Mouse (Mus musculus): ENCODE measurements around the gene Olfr767. TPM values are rescaled to one million over a fixed set of nuclear protein-coding genes. Genes with fewer than 3 reads are reported as not detected.
"Not testable (repeated sequence)": the region's sequence is repeated elsewhere in the genome, so short reads cannot be mapped to it uniquely, and the experiment has no call there.

Gene Olfr767
- not detected in 2 replicates for polyA plus RNA-seq (2016; fragmentation: Nextera tagmentation; extraction: Ambion mirVana)

GRCm38 (mm10) chr10:129082810-129083209 lies at the start of gene Olfr767:
Gene Olfr767, minus strand, starts transcription at chr10:129082910.
- not testable (repeated sequence) for H3K4me3 ChIP-seq; H3K9me3 ChIP-seq (replicated peaks); H3K36me3 ChIP-seq; H3K27ac ChIP-seq (replicated peaks); DNase-seq (ENCODE audit: low spot score); H3K4me1 ChIP-seq; H3K27me3 ChIP-seq (ENCODE audit: low read depth, poor library complexity, severe bottlenecking)

- H3K4me3 ChIP-seq, result no peak within 1 kb of the TSS
- DNase-seq (ENCODE audit: low spot score), result no peak
- no peaks in the 10 kb centered on the region for H3K4me1 ChIP-seq
- H3K27ac ChIP-seq (replicated peaks), result no peak within 1 kb of the TSS
- no peaks in the 10 kb centered on the region for H3K27me3 ChIP-seq (ENCODE audit: low read depth, poor library complexity, severe bottlenecking)
- H3K9me3 ChIP-seq (replicated peaks), result no peaks in the 10 kb centered on the region
- 90% methylated on average over 2 of the region's 2 CpGs for WGBS
- H3K36me3 ChIP-seq, result no peaks in the 10 kb centered on the region
These were observed 35.1 kb upstream of the Olfr767 start, which contains the start of gene Olfr769 for GRCm38 (mm10) chr10:129117761-129118160. Gene Olfr769, minus strand, starts transcription at chr10:129117861.

- 93% methylated on average over 3 of the region's 3 CpGs for WGBS
- Histone ChIP-seq H3K4me1 (no peaks in the 10 kb centered on the region), H3K27me3 (ENCODE audit: low read depth, poor library complexity, severe bottlenecking) (no peaks in the 10 kb centered on the region), H3K4me3 (no peak overlapping the region), H3K9me3 (replicated peaks) (no peaks in the 10 kb centered on the region), H3K27ac (replicated peaks) (no peak overlapping the region), H3K36me3 (no peaks in the 10 kb centered on the region)
- no peak for DNase-seq (ENCODE audit: low spot score)
These were observed 32.4 kb upstream of the Olfr767 start for GRCm38 (mm10) chr10:129115146-129115545.

- Histone ChIP-seq H3K36me3 (no peaks in the 10 kb centered on the region), H3K27me3 (ENCODE audit: low read depth, poor library complexity, severe bottlenecking) (no peaks in the 10 kb centered on the region), H3K9me3 (replicated peaks) (no peaks in the 10 kb centered on the region), H3K4me1 (no peaks in the 10 kb centered on the region), H3K4me3 (no peak overlapping the region), H3K27ac (replicated peaks) (no peak overlapping the region)
- 44% methylated on average over 3 of the region's 3 CpGs for WGBS
- DNase-seq (ENCODE audit: low spot score), result no peak
These were observed 18.5 kb upstream of the Olfr767 start for GRCm38 (mm10) chr10:129101231-129101630.

- no peak within 1 kb of the TSS for H3K27ac ChIP-seq (replicated peaks)
- 91% methylated on average over 1 of the region's 1 CpGs for WGBS
- H3K4me1 ChIP-seq, result no peaks in the 10 kb centered on the region
- no peak for DNase-seq (ENCODE audit: low spot score)
- H3K27me3 ChIP-seq (ENCODE audit: low read depth, poor library complexity, severe bottlenecking), result no peaks in the 10 kb centered on the region
- no peaks in the 10 kb centered on the region for H3K36me3 ChIP-seq
- H3K4me3 ChIP-seq, result no peak within 1 kb of the TSS
- no peaks in the 10 kb centered on the region for H3K9me3 ChIP-seq (replicated peaks)
These were observed 16.6 kb upstream of the Olfr767 start, which contains the start of gene Olfr768 for GRCm38 (mm10) chr10:129099275-129099674. Gene Olfr768, minus strand, starts transcription at chr10:129099375.

GRCm38 (mm10) chr10:129068877-129069276 lies 13.8 kb downstream of the Olfr767 start, which contains the start of gene Olfr766-ps1:
Gene Olfr766-ps1, minus strand, starts transcription at chr10:129068977.
- H3K9me3 ChIP-seq (replicated peaks), result 0 out of 2 replicates have a peak, but pooled peaks cover 2% of the 10 kb centered on the region
- DNase-seq (ENCODE audit: low spot score), result no peak
- H3K4me1 ChIP-seq, result no peaks in the 10 kb centered on the region
- no peaks in the 10 kb centered on the region for H3K27me3 ChIP-seq (ENCODE audit: low read depth, poor library complexity, severe bottlenecking)
- H3K36me3 ChIP-seq, result no peaks in the 10 kb centered on the region
- no peak within 1 kb of the TSS for H3K4me3 ChIP-seq
- WGBS, result 88% methylated on average over 2 of the region's 2 CpGs
- no peak within 1 kb of the TSS for H3K27ac ChIP-seq (replicated peaks)

GRCm38 (mm10) chr10:129049898-129050297 lies 32.8 kb downstream of the Olfr767 start, which contains the start of gene Olfr765:
Gene Olfr765, minus strand, starts transcription at chr10:129049998.
- not testable (repeated sequence) for H3K4me1 ChIP-seq; H3K9me3 ChIP-seq (replicated peaks); DNase-seq (ENCODE audit: low spot score); H3K27ac ChIP-seq (replicated peaks); H3K27me3 ChIP-seq (ENCODE audit: low read depth, poor library complexity, severe bottlenecking); H3K4me3 ChIP-seq; H3K36me3 ChIP-seq

- no peak within 1 kb of the TSS for H3K4me3 ChIP-seq
- no peak for DNase-seq (ENCODE audit: low spot score)
- H3K36me3 ChIP-seq, result no peaks in the 10 kb centered on the region
- no peak within 1 kb of the TSS for H3K27ac ChIP-seq (replicated peaks)
- H3K4me1 ChIP-seq, result no peaks in the 10 kb centered on the region
- H3K27me3 ChIP-seq (ENCODE audit: low read depth, poor library complexity, severe bottlenecking), result no peaks in the 10 kb centered on the region
- WGBS, result 78% methylated on average over 3 of the region's 3 CpGs
- no peaks in the 10 kb centered on the region for H3K9me3 ChIP-seq (replicated peaks)
These were observed 42.9 kb downstream of the Olfr767 start, which contains the start of gene Olfr764-ps1 for GRCm38 (mm10) chr10:129039796-129040195. Gene Olfr764-ps1, minus strand, starts transcription at chr10:129039896.

GRCm38 (mm10) chr10:129028343-129028742 lies 54.4 kb downstream of the Olfr767 start:
- no peak overlapping the region for H3K27ac ChIP-seq (replicated peaks)
- H3K36me3 ChIP-seq, result no peaks in the 10 kb centered on the region
- H3K27me3 ChIP-seq (ENCODE audit: low read depth, poor library complexity, severe bottlenecking), result no peaks in the 10 kb centered on the region
- WGBS, result 77% methylated on average over 2 of the region's 2 CpGs
- H3K4me1 ChIP-seq, result no peaks in the 10 kb centered on the region
- DNase-seq (ENCODE audit: low spot score), result no peak
- no peaks in the 10 kb centered on the region for H3K9me3 ChIP-seq (replicated peaks)
- H3K4me3 ChIP-seq, result no peak overlapping the region

GRCm38 (mm10) chr10:129026018-129026662 lies 56.6 kb downstream of the Olfr767 start:
- WGBS, result 69% methylated on average over 3 of the region's 3 CpGs
- DNase-seq (ENCODE audit: low spot score), result peak; percentile 41
- Histone ChIP-seq H3K36me3 (no peaks in the 10 kb centered on the region), H3K27me3 (ENCODE audit: low read depth, poor library complexity, severe bottlenecking) (no peaks in the 10 kb centered on the region), H3K9me3 (replicated peaks) (no peaks in the 10 kb centered on the region), H3K4me3 (no peak overlapping the region), H3K4me1 (no peaks in the 10 kb centered on the region), H3K27ac (replicated peaks) (no peak overlapping the region)

Other genes with a start within 250 kb of the Olfr767 start
- gene Gdf11, start 191.2 kb downstream of the Olfr767 start, polyA plus RNA-seq (2016; fragmentation: Nextera tagmentation; extraction: Ambion mirVana), result 9.5 and 10.5 TPM in 2 replicates
- 195 and 196 TPM in 2 replicates for gene Cd63, start 181.9 kb downstream of the Olfr767 start, polyA plus RNA-seq (2016; fragmentation: Nextera tagmentation; extraction: Ambion mirVana)
- gene Rdh5, start 160.0 kb downstream of the Olfr767 start, polyA plus RNA-seq (2016; fragmentation: Nextera tagmentation; extraction: Ambion mirVana), result 13.3 and 14.9 TPM in 2 replicates
- 216 and 236 TPM in 2 replicates for gene Bloc1s1, start 158.9 kb downstream of the Olfr767 start, polyA plus RNA-seq (2016; fragmentation: Nextera tagmentation; extraction: Ambion mirVana)
- gene Itga7, start 149.1 kb downstream of the Olfr767 start, polyA plus RNA-seq (2016; fragmentation: Nextera tagmentation; extraction: Ambion mirVana), result 1.7 and 1.9 TPM in 2 replicates
- gene Mettl7b, start 121.9 kb downstream of the Olfr767 start, polyA plus RNA-seq (2016; fragmentation: Nextera tagmentation; extraction: Ambion mirVana), result not detected in 2 replicates
- gene Olfr9, start 93.5 kb downstream of the Olfr767 start, polyA plus RNA-seq (2016; fragmentation: Nextera tagmentation; extraction: Ambion mirVana), result not detected in 2 replicates
- not detected in 2 replicates for gene Olfr763, start 72.1 kb downstream of the Olfr767 start, polyA plus RNA-seq (2016; fragmentation: Nextera tagmentation; extraction: Ambion mirVana)
- gene Olfr764-ps1, start 43.0 kb downstream of the Olfr767 start, polyA plus RNA-seq (2016; fragmentation: Nextera tagmentation; extraction: Ambion mirVana), result not detected in 2 replicates
- not detected in 2 replicates for gene Olfr765, start 32.9 kb downstream of the Olfr767 start, polyA plus RNA-seq (2016; fragmentation: Nextera tagmentation; extraction: Ambion mirVana)
- not detected in 2 replicates for gene Olfr766-ps1, start 13.9 kb downstream of the Olfr767 start, polyA plus RNA-seq (2016; fragmentation: Nextera tagmentation; extraction: Ambion mirVana)
- gene Olfr768, start 16.5 kb upstream of the Olfr767 start, polyA plus RNA-seq (2016; fragmentation: Nextera tagmentation; extraction: Ambion mirVana), result not detected in 2 replicates
- gene Olfr769, start 35.0 kb upstream of the Olfr767 start, polyA plus RNA-seq (2016; fragmentation: Nextera tagmentation; extraction: Ambion mirVana), result not detected in 2 replicates
- gene Olfr770, start 56.1 kb upstream of the Olfr767 start, polyA plus RNA-seq (2016; fragmentation: Nextera tagmentation; extraction: Ambion mirVana), result not detected in 2 replicates
- not detected in 2 replicates for gene Olfr771, start 81.8 kb upstream of the Olfr767 start, polyA plus RNA-seq (2016; fragmentation: Nextera tagmentation; extraction: Ambion mirVana)
- gene Olfr772, start 95.0 kb upstream of the Olfr767 start, polyA plus RNA-seq (2016; fragmentation: Nextera tagmentation; extraction: Ambion mirVana), result not detected in 2 replicates
- gene Olfr773, start 104.5 kb upstream of the Olfr767 start, polyA plus RNA-seq (2016; fragmentation: Nextera tagmentation; extraction: Ambion mirVana), result not detected in 2 replicates
- gene Olfr774, start 153.3 kb upstream of the Olfr767 start, polyA plus RNA-seq (2016; fragmentation: Nextera tagmentation; extraction: Ambion mirVana), result not detected in 2 replicates
- not detected in 2 replicates for gene Olfr775, start 165.5 kb upstream of the Olfr767 start, polyA plus RNA-seq (2016; fragmentation: Nextera tagmentation; extraction: Ambion mirVana)
- gene Olfr776, start 176.2 kb upstream of the Olfr767 start, polyA plus RNA-seq (2016; fragmentation: Nextera tagmentation; extraction: Ambion mirVana), result not detected in 2 replicates
- gene Olfr777, start 188.6 kb upstream of the Olfr767 start, polyA plus RNA-seq (2016; fragmentation: Nextera tagmentation; extraction: Ambion mirVana), result not detected in 2 replicates
- not detected in 2 replicates for gene Olfr780, start 235.2 kb upstream of the Olfr767 start, polyA plus RNA-seq (2016; fragmentation: Nextera tagmentation; extraction: Ambion mirVana)
- not detected in 2 replicates for gene Olfr781, start 245.9 kb upstream of the Olfr767 start, polyA plus RNA-seq (2016; fragmentation: Nextera tagmentation; extraction: Ambion mirVana)